Mouse (Mus musculus): ENCODE measurements around the gene Unc13c. TPM values are rescaled to one million over a fixed set of nuclear protein-coding genes. Genes with fewer than 3 reads are reported as not detected.

Unc13c gene
- polyA plus RNA-seq, 1 experiment: 7.6 TPM

GRCm38 (mm10) chr9:73680545-73681495 lies 287.9 kb downstream of the Unc13c start:
- TF ChIP-seq CTCF (IDR thresholded peaks at IDR 0.05; ENCODE audit: extremely low read depth, insufficient read depth, low read length) (no peak), POLR2A (IDR thresholded peaks at IDR 0.05; ENCODE audit: extremely low read depth, insufficient read depth, low read length) (no peak)
- Histone ChIP-seq H3K27ac (ENCODE audit: insufficient read depth, low read length) (no peak overlapping the region), H3K4me1 (ENCODE audit: control insufficient read depth, insufficient read depth, low read length) (no peaks in the 10 kb centered on the region), H3K4me3 (ENCODE audit: insufficient read depth, low read length) (no peak overlapping the region)

GRCm38 (mm10) chr9:73671656-73672212 lies 297.0 kb downstream of the Unc13c start:
- H3K27ac ChIP-seq (ENCODE audit: insufficient read depth, low read length): no peak overlapping the region
- no peaks in the 10 kb centered on the region for H3K4me1 ChIP-seq (ENCODE audit: control insufficient read depth, insufficient read depth, low read length)
- TF ChIP-seq CTCF (IDR thresholded peaks at IDR 0.05; ENCODE audit: extremely low read depth, insufficient read depth, low read length) (no peak), POLR2A (IDR thresholded peaks at IDR 0.05; ENCODE audit: extremely low read depth, insufficient read depth, low read length) (no peak)
- no peak overlapping the region for H3K4me3 ChIP-seq (ENCODE audit: insufficient read depth, low read length)

GRCm38 (mm10) chr9:73670040-73670439 lies 298.7 kb downstream of the Unc13c start:
- Histone ChIP-seq H3K4me3 (ENCODE audit: insufficient read depth, low read length) (no peak overlapping the region), H3K4me1 (ENCODE audit: control insufficient read depth, insufficient read depth, low read length) (no peaks in the 10 kb centered on the region), H3K27ac (ENCODE audit: insufficient read depth, low read length) (no peak overlapping the region)
- TF ChIP-seq POLR2A (IDR thresholded peaks at IDR 0.05; ENCODE audit: extremely low read depth, insufficient read depth, low read length): no peak
- no peak for TF ChIP-seq CTCF (IDR thresholded peaks at IDR 0.05; ENCODE audit: extremely low read depth, insufficient read depth, low read length)

- Histone ChIP-seq H3K4me3 (ENCODE audit: insufficient read depth, low read length) (no peak overlapping the region), H3K4me1 (ENCODE audit: control insufficient read depth, insufficient read depth, low read length) (no peaks in the 10 kb centered on the region; the same call in 1 of the 2 replicates), H3K27ac (ENCODE audit: insufficient read depth, low read length) (no peak overlapping the region)
- TF ChIP-seq CTCF (IDR thresholded peaks at IDR 0.05; ENCODE audit: extremely low read depth, insufficient read depth, low read length) (no peak), POLR2A (IDR thresholded peaks at IDR 0.05; ENCODE audit: extremely low read depth, insufficient read depth, low read length) (no peak)
Measured at GRCm38 (mm10) chr9:73662839-73663238, 305.9 kb downstream of the Unc13c start.

GRCm38 (mm10) chr9:73649088-73649487 lies 319.7 kb downstream of the Unc13c start:
- no peak overlapping the region for H3K4me3 ChIP-seq (ENCODE audit: insufficient read depth, low read length)
- no peaks in the 10 kb centered on the region for H3K4me1 ChIP-seq (ENCODE audit: control insufficient read depth, insufficient read depth, low read length)
- no peak overlapping the region for H3K27ac ChIP-seq (ENCODE audit: insufficient read depth, low read length)
- TF ChIP-seq POLR2A (IDR thresholded peaks at IDR 0.05; ENCODE audit: extremely low read depth, insufficient read depth, low read length): no peak
- TF ChIP-seq CTCF (IDR thresholded peaks at IDR 0.05; ENCODE audit: extremely low read depth, insufficient read depth, low read length): no peak

GRCm38 (mm10) chr9:73638119-73638518 lies 330.6 kb downstream of the Unc13c start:
- no peak overlapping the region for H3K4me3 ChIP-seq (ENCODE audit: insufficient read depth, low read length)
- H3K27ac ChIP-seq (ENCODE audit: insufficient read depth, low read length): no peak overlapping the region
- TF ChIP-seq POLR2A (IDR thresholded peaks at IDR 0.05; ENCODE audit: extremely low read depth, insufficient read depth, low read length) (no peak), CTCF (IDR thresholded peaks at IDR 0.05; ENCODE audit: extremely low read depth, insufficient read depth, low read length) (0 out of 2 replicates have a peak, but pooled peaks have one; percentile 1)
- no peaks in the 10 kb centered on the region for H3K4me1 ChIP-seq (ENCODE audit: control insufficient read depth, insufficient read depth, low read length)

- no peak overlapping the region for H3K4me3 ChIP-seq (ENCODE audit: insufficient read depth, low read length)
- no peak overlapping the region for H3K27ac ChIP-seq (ENCODE audit: insufficient read depth, low read length)
- H3K4me1 ChIP-seq (ENCODE audit: control insufficient read depth, insufficient read depth, low read length): no peaks in the 10 kb centered on the region
- TF ChIP-seq CTCF (IDR thresholded peaks at IDR 0.05; ENCODE audit: extremely low read depth, insufficient read depth, low read length): no peak
- TF ChIP-seq POLR2A (IDR thresholded peaks at IDR 0.05; ENCODE audit: extremely low read depth, insufficient read depth, low read length): no peak
Measured at GRCm38 (mm10) chr9:73625171-73625570, 343.6 kb downstream of the Unc13c start.

- no peak overlapping the region for H3K4me3 ChIP-seq (ENCODE audit: insufficient read depth, low read length)
- no peak overlapping the region for H3K27ac ChIP-seq (ENCODE audit: insufficient read depth, low read length)
- no peaks in the 10 kb centered on the region for H3K4me1 ChIP-seq (ENCODE audit: control insufficient read depth, insufficient read depth, low read length)
- TF ChIP-seq CTCF (IDR thresholded peaks at IDR 0.05; ENCODE audit: extremely low read depth, insufficient read depth, low read length): no peak
- no peak for TF ChIP-seq POLR2A (IDR thresholded peaks at IDR 0.05; ENCODE audit: extremely low read depth, insufficient read depth, low read length)
Measured at GRCm38 (mm10) chr9:73612896-73613295, 355.9 kb downstream of the Unc13c start.

GRCm38 (mm10) chr9:73603921-73604320 lies 364.8 kb downstream of the Unc13c start:
- Histone ChIP-seq H3K27ac (ENCODE audit: insufficient read depth, low read length) (no peak overlapping the region), H3K4me1 (ENCODE audit: control insufficient read depth, insufficient read depth, low read length) (no peaks in the 10 kb centered on the region), H3K4me3 (ENCODE audit: insufficient read depth, low read length) (no peak overlapping the region)
- TF ChIP-seq CTCF (IDR thresholded peaks at IDR 0.05; ENCODE audit: extremely low read depth, insufficient read depth, low read length): no peak
- no peak for TF ChIP-seq POLR2A (IDR thresholded peaks at IDR 0.05; ENCODE audit: extremely low read depth, insufficient read depth, low read length)

Measured in cortical plate, adult 2 months (tissue).